Mouse (Mus musculus) olfactory bulb, adult 2 months (tissue): ENCODE results near the gene Prss54.

ENCODE experiments used
- CTCF ChIP-seq: fragments of 200-500 bp; IDR thresholded peaks from 2 replicates; pipeline ENCODE4 v1.5.1; 2012; ENCODE audit warnings: low read depth, mild to moderate bottlenecking, low read length, moderate library complexity; ENCODE audit not compliant: insufficient read depth
- POLR2A ChIP-seq: fragments of 200-500 bp; IDR thresholded peaks from 2 replicates; pipeline ENCODE4 v1.6.1; 2012; ENCODE audit warnings: mild to moderate bottlenecking, low read depth, low read length, moderate library complexity; ENCODE audit not compliant: insufficient read depth

DNA sequence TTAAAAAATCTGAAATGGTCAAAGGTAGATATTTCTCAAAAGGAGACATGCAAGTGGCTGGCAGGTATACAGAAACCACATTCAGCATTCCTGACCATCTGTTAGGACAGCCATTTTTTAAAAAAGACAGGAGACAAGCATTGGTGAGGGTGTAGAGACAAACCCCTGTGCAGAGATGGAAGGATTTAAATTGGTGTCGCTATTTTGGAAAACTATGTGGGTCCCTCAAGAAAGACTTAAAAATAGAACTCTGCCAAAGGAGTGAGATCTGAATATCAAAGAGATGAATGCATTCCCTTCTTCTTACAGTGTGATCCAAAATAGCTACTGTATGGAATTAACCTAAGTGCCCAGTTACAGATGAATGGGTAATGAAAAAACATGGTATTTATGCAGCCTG, 11.2 kb upstream of the Prss54 start:
- TF ChIP-seq CTCF (no peak), POLR2A (no peak)
